Mouse (Mus musculus): ENCODE measurements around the gene Ahrr.

Ahrr gene

GRCm38 (mm10) chr13:74220659-74221058, 71.5 kb downstream of the Ahrr start:
- DNase-seq, result no peak

- DNase-seq, result no peak
Measured at GRCm38 (mm10) chr13:74218441-74218840, 73.7 kb downstream of the Ahrr start.

- DNase-seq, result peak; percentile 18
Measured at GRCm38 (mm10) chr13:74208986-74209345, 83.2 kb downstream of the Ahrr start.

GRCm38 (mm10) chr13:74208317-74208985, 83.7 kb downstream of the Ahrr start, which contains the start of gene Exoc3:
Exoc3 (minus strand) TSS chr13:74208732.
- DNase-seq, result peak; percentile 90

GRCm38 (mm10) chr13:74196451-74196850, 95.7 kb downstream of the Ahrr start:
- DNase-seq, result no peak

GRCm38 (mm10) chr13:74192613-74193012, 99.5 kb downstream of the Ahrr start:
- DNase-seq, result no peak

GRCm38 (mm10) chr13:74183011-74183695, 109.0 kb downstream of the Ahrr start:
- no peak for DNase-seq

- DNase-seq, result no peak
Measured at GRCm38 (mm10) chr13:74172036-74172435, 120.1 kb downstream of the Ahrr start.

GRCm38 (mm10) chr13:74169446-74170164, 122.5 kb downstream of the Ahrr start:
- no peak for DNase-seq

GRCm38 (mm10) chr13:74167492-74167891, 124.6 kb downstream of the Ahrr start:
- DNase-seq, result no peak

GRCm38 (mm10) chr13:74167057-74167413, 125.1 kb downstream of the Ahrr start:
- DNase-seq, result no peak

- peak; percentile 17 for DNase-seq
Measured at GRCm38 (mm10) chr13:74166348-74167056, 125.6 kb downstream of the Ahrr start.
